Mouse (Mus musculus) liver, postnatal 0 days (tissue): ENCODE results near the gene Gpr146. TPM values are rescaled to one million over a fixed set of nuclear protein-coding genes. Genes with fewer than 3 reads are reported as not detected.

Experiments
- ATAC-seq: fragments of 200-750 bp; cut with Nextera tagmentation; 2 replicates; pipeline ENCODE4 v1.8.0; 2017; ENCODE audit warnings: mild to moderate bottlenecking, moderate library complexity
- DNase-seq: peaks from one replicate; pipeline ENCODE4 v3.0.0-alpha.2; 2016
- H3K27ac ChIP-seq: fragments of 300-500 bp; sonication (generic); 2 replicates; pipeline ENCODE4 v1.5.1; 2014; ENCODE audit warnings: antibody characterized with exemption, moderate library complexity, mild to moderate bottlenecking, low read depth
- H3K27me3 ChIP-seq: fragments of 300-500 bp; sonication (generic); 2 replicates; pipeline ENCODE4 v1.6.1; 2014; ENCODE audit warnings: low read length, control low read depth, mixed read lengths; ENCODE audit not compliant: insufficient read depth
- H3K36me3 ChIP-seq: fragments of 300-500 bp; sonication (generic); replicated peaks from 2 replicates; pipeline ENCODE4 v1.6.1; 2014; ENCODE audit warnings: mild to moderate bottlenecking, control low read depth, low read length, moderate library complexity, mixed read lengths; ENCODE audit not compliant: insufficient read depth
- H3K4me1 ChIP-seq: fragments of 300-500 bp; sonication (generic); 2 replicates; pipeline ENCODE4 v1.6.1; 2014; ENCODE audit warnings: antibody characterized with exemption, mild to moderate bottlenecking, control low read depth; ENCODE audit not compliant: insufficient read depth
- H3K4me2 ChIP-seq: fragments of 300-500 bp; sonication (generic); 2 replicates; pipeline ENCODE4 v1.6.1; 2014; ENCODE audit warnings: low read depth, mild to moderate bottlenecking, low read length, moderate library complexity, mixed read lengths
- H3K4me3 ChIP-seq: fragments of 300-500 bp; sonication (generic); 2 replicates; pipeline ENCODE4 v1.5.1; 2014; ENCODE audit warnings: low read depth, low read length
- H3K9ac ChIP-seq: fragments of 300-500 bp; sonication (generic); replicated peaks from 2 replicates; pipeline ENCODE4 v1.6.1; 2014; ENCODE audit warnings: mild to moderate bottlenecking, moderate library complexity
- H3K9me3 ChIP-seq: fragments of 300-500 bp; sonication (generic); 2 replicates; pipeline ENCODE4 v1.6.1; 2016; ENCODE audit warnings: mild to moderate bottlenecking, control low read depth, low read length, mixed read lengths
- CTCF ChIP-seq: sonication (generic); IDR thresholded peaks from 2 replicates; pipeline ENCODE4 v1.5.1; 2016; ENCODE audit warnings: antibody characterized with exemption, low read depth
- EP300 ChIP-seq: IDR thresholded peaks from 2 replicates; pipeline ENCODE4 v1.6.1; 2016; ENCODE audit warnings: antibody characterized with exemption, low read depth, mild to moderate bottlenecking
- WGBS: fragments of 180-500 bp; shearing (Covaris S2); extraction: QIAGEN DNeasy Blood & Tissue Kit; methylation state at CpG from one replicate; pipeline ENCODE4 v1.1.7; 2014; ENCODE audit not compliant: insufficient replicate concordance; 5-methylcytosine and 5-hydroxymethylcytosine counted together
- polyA plus RNA-seq: library from polyadenylated mRNA; unstranded; fragments of >200 nt; fragmentation: Nextera tagmentation; extraction: Ambion mirVana; gene quantifications from 2 replicates; pipeline ENCODE4 v1.2.1, GENCODE M21; 2015

Gene Gpr146
- polyA plus RNA-seq, 1 experiment from 2014 or later = 14.7 TPM

DNA sequence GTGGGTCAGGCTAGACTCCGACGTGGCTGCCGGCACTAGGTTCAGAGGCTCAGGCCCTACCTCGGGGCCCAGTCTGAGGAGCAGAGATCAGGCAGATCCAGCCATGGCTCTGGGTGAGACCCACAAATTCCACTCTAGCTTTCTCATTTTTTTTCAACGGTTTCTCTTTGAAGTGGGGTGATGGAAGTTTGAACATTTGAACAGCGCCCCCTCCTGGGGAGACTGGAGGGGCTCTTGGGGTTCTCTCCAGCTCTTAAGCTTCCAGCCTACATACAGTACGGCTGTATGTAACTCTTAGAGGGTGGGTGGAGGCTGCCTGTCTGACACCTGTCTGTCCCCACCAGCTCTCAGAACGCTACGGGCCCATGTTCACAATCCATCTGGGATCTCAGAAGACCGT is 24.0 kb upstream of the Gpr146 start:
- DNase-seq (peak; percentile 81), ATAC-seq (no peak)
- Histone ChIP-seq H3K27ac (no peak overlapping the region), H3K36me3 (no peaks in the 10 kb centered on the region), H3K9ac (no peak overlapping the region), H3K27me3 (no peaks in the 10 kb centered on the region), H3K9me3 (no peaks in the 10 kb centered on the region), H3K4me2 (no peak overlapping the region), H3K4me1 (peaks cover 2% of the 10 kb centered on the region), H3K4me3 (no peak overlapping the region)
- WGBS = 59% methylated on average over 10 of the region's 10 CpGs
- peak; percentile 59 for TF ChIP-seq CTCF
- no peak for TF ChIP-seq EP300

GRCm38 (mm10) chr5:139353946-139354345 is 23.6 kb upstream of the Gpr146 start:
- no peak for ATAC-seq
- Histone ChIP-seq H3K36me3 (no peaks in the 10 kb centered on the region), H3K4me2 (no peak overlapping the region), H3K9ac (no peak overlapping the region), H3K27ac (no peak overlapping the region), H3K4me3 (no peak overlapping the region), H3K27me3 (no peaks in the 10 kb centered on the region), H3K9me3 (no peaks in the 10 kb centered on the region), H3K4me1 (peaks cover 2% of the 10 kb centered on the region)
- TF ChIP-seq CTCF = no peak
- no peak for TF ChIP-seq EP300
- 86% methylated on average over 11 of the region's 11 CpGs for WGBS
- DNase-seq = no peak

GRCm38 (mm10) chr5:139355235-139355772 is 22.2 kb upstream of the Gpr146 start:
- peak; percentile 86 for DNase-seq
- Histone ChIP-seq H3K27me3 (no peaks in the 10 kb centered on the region), H3K9me3 (no peaks in the 10 kb centered on the region), H3K4me3 (no peak overlapping the region), H3K4me2 (no peak overlapping the region), H3K9ac (no peak overlapping the region), H3K27ac (no peak overlapping the region), H3K4me1 (peaks cover 2% of the 10 kb centered on the region), H3K36me3 (no peaks in the 10 kb centered on the region)
- no peak for ATAC-seq
- TF ChIP-seq CTCF = peak; percentile 98
- no peak for TF ChIP-seq EP300
- 38% methylated on average over 19 of the region's 19 CpGs for WGBS

- TF ChIP-seq CTCF = peak; percentile 81
- TF ChIP-seq EP300 = no peak
- peak overlapping the region; percentile 13 for H3K27ac ChIP-seq
These were observed 18.8 kb upstream of the Gpr146 start for GRCm38 (mm10) chr5:139358653-139359052.

DNA sequence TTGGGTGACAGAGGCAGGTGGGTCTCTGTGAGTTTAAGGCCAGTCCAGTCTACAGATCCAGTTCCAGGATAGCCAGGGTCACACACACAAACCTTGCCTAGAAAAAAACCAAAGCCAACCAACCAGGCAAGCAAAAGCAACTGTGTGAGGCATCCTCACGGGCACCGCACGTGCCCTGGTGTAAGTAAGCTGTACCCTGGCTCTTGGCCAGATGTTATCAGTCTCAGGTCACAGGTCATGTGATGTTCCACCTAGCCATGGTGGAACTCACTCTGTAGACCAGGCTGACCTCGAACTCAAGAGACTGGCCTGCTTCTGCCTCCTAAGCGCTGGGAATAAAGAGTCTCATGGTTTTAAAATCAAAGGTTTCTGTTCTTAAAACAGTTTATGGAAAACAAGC is 18.3 kb upstream of the Gpr146 start:
- DNase-seq = peak; percentile 38

More at GRCm38 (mm10) chr5:139358653-139359052, 18.8 kb upstream of the Gpr146 start:
- H3K4me2 ChIP-seq = no peak overlapping the region
- ATAC-seq (peak; percentile 77), DNase-seq (peak; percentile 70)
- no peaks in the 10 kb centered on the region for H3K27me3 ChIP-seq
- H3K9ac ChIP-seq = no peak overlapping the region
- 66% methylated on average over 2 of the region's 2 CpGs for WGBS
- H3K4me3 ChIP-seq = no peak overlapping the region
- no peaks in the 10 kb centered on the region for H3K9me3 ChIP-seq
- H3K4me1 ChIP-seq = peaks cover 3% of the 10 kb centered on the region
- H3K36me3 ChIP-seq = no peaks in the 10 kb centered on the region

GRCm38 (mm10) chr5:139363858-139364257 is 13.6 kb upstream of the Gpr146 start:
- ATAC-seq (no peak), DNase-seq (no peak)
- no peaks in the 10 kb centered on the region for H3K36me3 ChIP-seq
- H3K9me3 ChIP-seq = no peaks in the 10 kb centered on the region
- peak overlapping the region; percentile 81 for H3K27ac ChIP-seq
- WGBS = 49% methylated on average over 7 of the region's 7 CpGs
- peak overlapping the region; percentile 56 for H3K4me2 ChIP-seq
- H3K4me3 ChIP-seq = no peak overlapping the region
- H3K9ac ChIP-seq = no peak overlapping the region
- H3K27me3 ChIP-seq = no peaks in the 10 kb centered on the region
- TF ChIP-seq EP300 = no peak
- no peak for TF ChIP-seq CTCF
- peaks cover 48% of the 10 kb centered on the region for H3K4me1 ChIP-seq

More for the DNA sequence above, 18.3 kb upstream of the Gpr146 start:
- TF ChIP-seq EP300 (no peak), CTCF (no peak)
- 65% methylated on average over 5 of the region's 5 CpGs for WGBS
- H3K9ac ChIP-seq = no peak overlapping the region
- H3K4me2 ChIP-seq = no peak overlapping the region
- peak; percentile 53 for ATAC-seq
- H3K4me1 ChIP-seq = peaks cover 8% of the 10 kb centered on the region
- H3K27ac ChIP-seq = peak overlapping the region; percentile 13
- H3K36me3 ChIP-seq = no peaks in the 10 kb centered on the region
- no peaks in the 10 kb centered on the region for H3K9me3 ChIP-seq
- H3K27me3 ChIP-seq = no peaks in the 10 kb centered on the region
- H3K4me3 ChIP-seq = no peak overlapping the region
